Mouse (Mus musculus) lung, postnatal 10 days (tissue): ENCODE measurements around the gene Tmem52b.
"Not testable (repeated sequence)": the region's sequence is repeated elsewhere in the genome, so short reads cannot be mapped to it uniquely, and the experiment has no call there.

Experiments
- DNase-seq: peaks from one replicate; pipeline ENCODE4 v3.0.0; 2021

Gene Tmem52b

GRCm38 (mm10) chr6:129512367-129512766 is at the start of gene Tmem52b:
Gene Tmem52b (plus strand): TSS chr6:129512555.
- DNase-seq: no peak

- no peak for DNase-seq
Observed at GRCm38 (mm10) chr6:129471386-129471785, 41.0 kb upstream of the Tmem52b start.

- DNase-seq: no peak
Observed at GRCm38 (mm10) chr6:129472627-129473026, 39.7 kb upstream of the Tmem52b start.

GRCm38 (mm10) chr6:129476404-129477126 is 35.8 kb upstream of the Tmem52b start:
- peak; percentile 42 for DNase-seq

- DNase-seq: no peak
Observed at GRCm38 (mm10) chr6:129480089-129480958, 32.0 kb upstream of the Tmem52b start.

GRCm38 (mm10) chr6:129494924-129495323 is 17.4 kb upstream of the Tmem52b start:
- no peak for DNase-seq

DNA sequence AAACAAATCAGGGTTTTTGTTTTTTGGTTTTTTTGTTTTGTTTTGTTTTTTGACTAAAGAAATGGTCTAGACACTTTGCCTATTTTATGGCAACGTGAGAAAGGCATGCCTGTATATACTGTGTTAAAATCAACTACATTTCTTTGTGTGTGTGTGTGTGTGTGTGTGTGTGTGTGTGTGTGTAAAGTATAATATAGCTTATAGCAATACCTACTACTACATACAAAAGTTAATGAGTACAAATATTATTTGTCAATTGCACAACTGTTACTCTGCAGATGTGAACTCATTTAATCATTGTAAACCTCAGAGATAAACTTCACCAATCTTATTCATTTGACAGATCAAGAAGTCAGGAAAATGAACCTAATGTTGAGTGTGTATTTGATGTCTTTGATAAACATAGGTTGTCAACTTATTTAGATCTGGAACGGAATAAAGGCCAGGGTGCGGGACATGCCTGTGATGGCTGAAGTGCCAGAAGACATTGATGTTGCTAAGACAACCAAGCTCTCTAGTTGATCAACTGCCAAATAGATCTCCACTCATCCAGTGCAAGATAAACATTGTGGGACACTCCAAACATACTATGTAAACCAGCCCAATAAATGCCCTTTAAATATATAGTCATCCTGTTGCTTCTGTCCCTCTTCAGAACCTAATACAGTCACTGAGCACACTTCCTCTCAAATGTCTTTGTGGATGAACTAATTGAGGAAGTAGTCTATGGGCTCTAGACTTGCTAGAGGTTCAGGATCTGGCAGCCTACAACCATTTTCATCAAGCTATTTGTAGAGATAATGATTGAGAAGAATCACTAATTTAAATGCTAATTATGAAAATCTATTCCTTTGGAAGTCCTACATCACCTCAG is 14.8 kb upstream of the Tmem52b start:
- DNase-seq: no peak

GRCm38 (mm10) chr6:129499516-129499915 is 12.8 kb upstream of the Tmem52b start:
- DNase-seq: not testable (repeated sequence)

DNA sequence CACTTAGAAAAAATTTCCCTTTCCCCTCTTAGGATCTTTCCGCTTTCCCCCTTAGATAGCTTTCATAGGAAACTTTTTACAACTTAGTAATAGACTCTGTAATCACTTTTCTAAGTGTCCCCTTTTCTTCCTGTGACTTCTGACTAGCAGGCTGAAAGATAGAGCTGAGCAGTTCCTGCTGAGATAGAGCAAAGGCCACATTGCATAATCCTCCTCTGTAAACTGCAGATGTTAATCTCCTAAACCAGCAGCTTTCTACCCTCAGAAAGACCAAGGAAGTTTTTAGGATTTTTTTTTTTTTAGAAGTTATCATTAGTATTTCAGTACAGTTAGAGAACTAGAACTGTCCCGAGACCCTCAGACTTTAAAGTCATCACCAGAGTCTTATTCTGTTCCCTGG is 8.9 kb upstream of the Tmem52b start:
- DNase-seq: no peak

- no peak for DNase-seq
Observed at GRCm38 (mm10) chr6:129507024-129507423, 5.3 kb upstream of the Tmem52b start, which contains the start of gene Olr1. Gene Olr1 (minus strand): TSS chr6:129507165.

GRCm38 (mm10) chr6:129510120-129510911 is 2.0 kb upstream of the Tmem52b start:
- no peak for DNase-seq

DNA sequence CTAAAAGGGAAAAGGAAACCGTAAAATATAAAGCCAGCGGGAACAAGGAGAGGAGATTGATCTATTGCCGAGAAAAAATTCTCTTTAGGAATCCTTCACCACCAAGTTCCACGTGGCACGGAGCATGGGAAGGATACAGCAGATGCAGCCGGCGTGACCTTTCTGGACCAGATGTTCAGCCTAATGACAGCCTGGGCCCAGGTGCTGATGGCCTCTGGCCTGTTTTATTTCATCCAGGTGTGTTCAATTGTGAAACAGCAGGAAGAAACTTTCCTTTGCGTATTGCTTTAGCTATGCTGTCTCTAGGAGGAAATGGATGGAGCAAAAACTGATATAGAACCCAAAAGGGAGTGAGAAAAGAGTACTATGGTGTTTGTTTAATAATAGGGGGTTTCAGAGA is 513 bp downstream of the Tmem52b start:
- no peak for DNase-seq

- peak; percentile 59 for DNase-seq
Observed at GRCm38 (mm10) chr6:129513409-129513808, 1.1 kb downstream of the Tmem52b start.

- DNase-seq: no peak
Observed at GRCm38 (mm10) chr6:129514376-129514775, 2.0 kb downstream of the Tmem52b start.

DNA sequence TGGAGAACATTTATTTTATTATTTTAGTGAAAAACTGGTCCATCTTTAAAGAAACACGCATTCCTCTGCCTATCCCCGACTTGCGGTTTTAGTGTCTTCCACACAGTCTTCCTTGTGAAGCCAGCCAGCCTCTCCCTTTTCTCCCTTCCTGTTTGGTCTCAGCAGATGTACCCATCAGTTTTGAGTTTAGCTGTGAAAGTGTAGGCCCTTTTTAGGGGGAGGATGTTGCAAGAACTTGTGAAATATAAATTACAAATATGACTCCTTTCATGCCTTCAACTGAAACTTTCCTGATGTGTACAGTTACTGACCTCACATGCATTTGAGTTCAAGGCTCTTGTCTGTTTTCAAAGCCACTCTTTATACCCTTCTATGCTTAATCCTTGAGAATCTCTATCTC is 2.7 kb downstream of the Tmem52b start:
- no peak for DNase-seq

DNA sequence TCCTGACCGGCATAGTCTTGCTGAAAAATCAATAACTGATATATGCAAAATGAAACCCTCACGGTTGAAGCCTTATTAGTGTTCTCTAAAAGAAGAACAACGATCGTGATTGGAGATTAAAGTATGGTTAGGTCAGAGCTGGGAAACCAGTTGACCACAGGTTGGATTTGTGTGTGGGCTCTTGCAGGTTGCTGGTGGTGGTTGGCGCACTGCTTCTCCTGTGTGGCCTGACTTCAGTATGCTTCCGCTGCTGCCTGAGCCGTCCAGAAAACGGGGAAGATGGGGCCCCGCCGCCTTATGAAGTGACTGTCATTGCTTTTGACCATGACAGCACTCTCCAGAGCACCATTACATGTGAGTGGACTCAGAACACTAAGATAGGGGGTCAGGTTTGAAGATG is 4.0 kb downstream of the Tmem52b start:
- no peak for DNase-seq

DNA sequence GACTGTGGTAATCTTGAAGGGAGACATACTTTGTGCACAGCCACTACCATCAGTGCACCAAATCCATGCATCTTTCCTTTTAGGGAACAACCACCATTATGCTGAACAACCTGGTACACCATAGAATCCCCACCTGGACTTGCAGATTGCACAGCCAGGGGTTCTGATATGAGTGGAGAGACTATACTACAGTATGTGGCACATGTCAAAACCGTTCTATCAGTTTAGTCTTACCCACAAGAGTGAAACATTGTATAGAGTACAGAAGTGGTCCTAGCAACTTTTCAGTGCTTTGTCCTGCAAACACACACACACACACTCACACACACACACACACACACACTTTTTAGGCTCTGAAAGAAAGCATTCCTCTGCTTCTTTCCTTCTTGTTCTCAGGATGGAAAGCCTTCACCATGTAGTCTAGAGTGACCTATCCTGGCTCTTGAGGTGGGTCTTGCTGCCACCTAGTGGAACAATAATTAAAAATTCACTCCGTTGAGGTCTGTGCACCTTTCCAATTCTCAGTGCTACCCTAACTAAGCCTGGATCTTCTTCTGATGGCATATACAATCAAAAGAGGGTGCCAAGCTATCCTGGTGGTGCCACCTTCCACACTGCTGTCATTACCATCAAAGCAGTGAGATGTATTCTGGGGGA is 5.5 kb downstream of the Tmem52b start:
- DNase-seq: peak; percentile 58

DNA sequence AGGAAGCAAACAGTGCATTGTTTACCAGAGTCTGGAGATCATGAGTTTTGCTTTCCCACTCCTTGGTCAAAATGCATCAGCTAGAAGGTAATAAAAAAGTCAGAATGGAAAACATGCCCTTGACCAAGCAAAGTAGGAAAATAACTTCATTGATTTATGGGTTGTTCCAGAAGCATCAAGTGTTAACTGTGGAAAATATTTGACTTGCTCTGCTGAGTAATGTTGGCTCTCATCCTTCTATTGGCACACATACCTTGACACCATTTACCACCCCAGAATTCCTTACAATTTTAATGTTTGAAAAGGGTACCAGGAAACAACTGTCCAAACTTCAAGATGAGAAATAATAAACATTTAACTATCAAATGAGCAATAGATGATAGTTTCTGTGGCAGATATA is 13.7 kb downstream of the Tmem52b start:
- DNase-seq: no peak

DNA sequence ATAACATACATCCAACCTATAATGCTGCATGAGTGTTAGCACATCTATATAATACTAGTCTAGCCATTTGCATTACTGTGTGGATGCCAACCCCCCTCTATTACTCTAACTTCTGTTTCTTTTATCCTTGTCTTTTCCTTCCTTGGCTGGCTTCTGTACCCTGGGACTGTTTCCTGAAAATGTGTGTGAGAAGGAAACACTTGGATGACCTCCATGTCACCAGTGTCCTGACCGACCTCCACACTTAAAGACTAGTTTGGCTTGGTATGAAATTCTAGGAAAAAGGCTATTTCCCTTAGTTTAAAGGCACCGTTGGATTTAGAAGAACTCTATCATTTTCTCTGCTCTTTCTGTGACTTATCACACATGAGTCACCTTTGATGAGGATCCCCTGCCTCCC is 15.1 kb downstream of the Tmem52b start:
- DNase-seq: no peak

- DNase-seq: no peak
Observed at GRCm38 (mm10) chr6:129529605-129530004, 17.2 kb downstream of the Tmem52b start.

DNA sequence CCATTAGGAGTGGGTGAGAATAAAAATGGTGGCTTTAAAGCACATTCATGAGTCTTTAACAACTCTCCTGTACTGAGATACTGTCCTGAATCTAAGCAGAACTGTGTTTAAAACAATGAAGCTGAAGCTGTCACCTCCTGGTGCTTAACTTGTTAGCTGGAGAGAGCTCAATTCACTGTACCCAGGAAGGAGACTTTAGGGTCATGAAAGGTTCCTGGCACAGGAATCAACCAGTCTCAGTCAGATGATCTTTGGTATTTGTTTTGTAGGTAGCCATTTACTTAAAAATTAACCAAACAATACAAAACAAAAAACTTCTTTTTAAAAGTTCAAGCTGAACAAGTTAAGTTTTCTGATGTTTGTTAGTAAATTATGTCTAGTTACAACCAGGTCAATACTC is 17.9 kb downstream of the Tmem52b start:
- DNase-seq: no peak

DNA sequence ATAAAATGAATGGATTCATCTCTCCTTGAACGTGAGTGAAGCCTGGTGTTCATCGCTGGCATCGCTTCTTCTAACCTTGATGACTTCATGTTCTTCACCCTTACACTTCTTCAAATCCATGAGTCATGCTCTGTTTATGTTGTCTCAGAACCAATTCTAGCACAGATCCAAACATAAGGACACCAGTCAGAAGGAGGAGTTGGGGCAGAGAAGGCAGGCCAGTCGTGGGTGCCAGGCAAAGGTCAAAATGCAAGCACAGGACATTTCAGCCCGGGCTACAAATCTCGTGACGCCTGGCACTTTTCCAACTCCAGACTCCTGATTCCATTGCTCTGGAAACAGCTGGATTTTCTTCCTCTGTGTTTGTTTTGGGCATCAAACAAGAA is 20.2 kb downstream of the Tmem52b start:
- peak; percentile 85 for DNase-seq
